Mouse (Mus musculus) ES-E14 (cell line): ENCODE results near the gene Mrm2.

Source experiments
- CHD2 ChIP-seq: IDR thresholded peaks from 2 replicates; pipeline ENCODE4 v1.6.1; 2014; ENCODE audit warnings: mild to moderate bottlenecking, low read depth, low read length, inconsistent platforms
- ZC3H11A ChIP-seq: IDR thresholded peaks from 2 replicates; pipeline ENCODE4 v1.6.1; 2012; ENCODE audit warnings: low read depth, mild to moderate bottlenecking, inconsistent platforms, low read length, borderline replicate concordance

DNA sequence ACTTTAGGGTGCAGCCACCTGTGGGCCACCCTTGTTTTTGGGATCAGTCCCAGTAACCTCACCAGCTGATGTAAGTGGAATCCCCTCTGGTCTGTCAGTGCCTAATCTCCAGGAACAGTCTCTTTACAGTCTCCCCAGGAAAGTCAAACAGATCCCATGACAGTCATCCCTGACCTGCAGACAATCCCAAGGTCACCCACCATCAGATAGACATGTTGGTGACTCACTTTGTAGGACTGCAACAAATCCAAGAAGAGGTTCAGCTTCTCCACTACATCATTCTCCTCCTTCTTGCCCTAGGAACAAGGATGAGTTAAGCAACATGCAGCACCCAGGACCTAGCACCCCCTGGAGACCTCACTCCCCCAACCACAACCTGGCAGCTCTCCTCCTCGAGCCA lies 14.4 kb upstream of the Mrm2 start:
- TF ChIP-seq ZC3H11A (no peak), CHD2 (no peak)
